Mouse (Mus musculus) kidney, adult 2 months (tissue): ENCODE results near the gene Lbhd2.

Experiments
- CTCF ChIP-seq: fragments of 200-500 bp; conservative IDR thresholded peaks from 2 replicates; pipeline ENCODE4 v1.5.1; 2011; ENCODE audit warnings: low read depth, mild to moderate bottlenecking, control low read depth, low read length, moderate library complexity, mixed read lengths; ENCODE audit not compliant: insufficient read depth, insufficient read length
- POLR2A ChIP-seq: fragments of 200-500 bp; IDR thresholded peaks from one replicate; pipeline ENCODE4 v1.6.1; 2011; ENCODE audit warnings: low read depth, low read length, control low read depth

- TF ChIP-seq CTCF (no peak), POLR2A (no peak)
Observed at GRCm38 (mm10) chr12:111454021-111454420, 47.4 kb downstream of the Lbhd2 start.
